Mouse (Mus musculus) gastrocnemius, adult 8-10 months (tissue): ENCODE results near the gene St6galnac1. TPM values are rescaled to one million over a fixed set of nuclear protein-coding genes. Genes with fewer than 3 reads are reported as not detected.

Experiments
- DNase-seq, 2 experiments: peaks; one replicate each; pipeline ENCODE4 v3.0.0; 2022; ENCODE audit warnings: low spot score in 2 of 2
- total RNA-seq, 4 experiments: library from RNA; stranded (reverse); gene quantifications; 2 replicates each; pipeline ENCODE4 v1.2.4; 2022

St6galnac1 gene
- total RNA-seq, 4 experiments from 2014 or later, result not detected

DNA sequence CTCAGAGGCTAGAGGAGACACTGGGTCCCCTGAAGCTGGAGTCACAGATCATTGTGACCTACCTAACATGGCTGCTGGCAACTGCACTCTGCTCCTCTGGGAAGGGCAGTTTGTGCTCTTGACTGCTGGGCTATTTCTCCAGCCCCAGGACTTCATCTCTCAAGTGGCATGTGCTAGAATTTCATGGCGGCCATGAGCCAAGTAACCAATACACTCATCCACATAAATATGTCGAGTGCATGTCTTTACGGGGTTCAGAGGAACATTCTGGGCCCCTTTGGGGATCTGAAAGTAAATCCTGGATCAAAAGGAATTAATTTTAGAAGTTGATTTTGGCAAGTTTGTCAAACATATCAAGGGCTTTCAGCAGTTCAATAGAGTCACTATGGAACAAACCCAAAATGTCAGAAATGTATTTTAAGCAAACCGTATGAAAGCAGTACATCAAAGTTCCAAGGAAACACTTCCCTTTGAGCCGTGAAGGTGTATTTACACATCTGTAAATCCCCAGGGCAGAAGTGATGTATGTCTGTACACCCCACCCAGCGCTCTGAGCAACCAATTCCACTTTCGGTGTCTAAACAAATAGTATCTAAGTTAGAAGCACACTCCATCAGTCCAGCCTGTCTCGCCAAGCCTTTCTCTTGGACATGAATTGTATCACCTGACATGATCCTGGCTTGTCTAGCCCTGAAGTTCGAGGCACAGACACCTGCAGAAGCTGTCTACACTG lies 45.9 kb downstream of the St6galnac1 start:
- no peak for DNase-seq

DNA sequence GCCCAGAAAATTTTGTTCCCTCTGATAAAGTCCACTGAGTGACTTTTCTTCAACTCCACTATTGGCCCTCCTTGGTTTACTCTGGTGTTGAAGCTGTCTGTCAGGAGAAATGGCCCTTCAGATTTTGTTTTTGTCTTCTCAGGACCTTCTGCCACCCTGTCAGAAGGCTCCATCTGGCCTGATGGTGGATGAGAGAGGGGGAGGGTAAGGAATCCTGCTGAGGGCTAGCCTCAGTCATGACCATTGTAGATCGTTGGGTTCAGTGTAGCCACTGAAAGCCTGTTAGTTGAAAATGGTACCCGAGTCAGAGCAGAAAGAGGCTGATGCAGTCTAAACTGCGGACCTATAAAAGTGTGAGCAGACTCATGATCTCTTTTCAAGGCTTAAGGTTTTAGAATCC lies 49.2 kb downstream of the St6galnac1 start:
- no peak for DNase-seq

DNA sequence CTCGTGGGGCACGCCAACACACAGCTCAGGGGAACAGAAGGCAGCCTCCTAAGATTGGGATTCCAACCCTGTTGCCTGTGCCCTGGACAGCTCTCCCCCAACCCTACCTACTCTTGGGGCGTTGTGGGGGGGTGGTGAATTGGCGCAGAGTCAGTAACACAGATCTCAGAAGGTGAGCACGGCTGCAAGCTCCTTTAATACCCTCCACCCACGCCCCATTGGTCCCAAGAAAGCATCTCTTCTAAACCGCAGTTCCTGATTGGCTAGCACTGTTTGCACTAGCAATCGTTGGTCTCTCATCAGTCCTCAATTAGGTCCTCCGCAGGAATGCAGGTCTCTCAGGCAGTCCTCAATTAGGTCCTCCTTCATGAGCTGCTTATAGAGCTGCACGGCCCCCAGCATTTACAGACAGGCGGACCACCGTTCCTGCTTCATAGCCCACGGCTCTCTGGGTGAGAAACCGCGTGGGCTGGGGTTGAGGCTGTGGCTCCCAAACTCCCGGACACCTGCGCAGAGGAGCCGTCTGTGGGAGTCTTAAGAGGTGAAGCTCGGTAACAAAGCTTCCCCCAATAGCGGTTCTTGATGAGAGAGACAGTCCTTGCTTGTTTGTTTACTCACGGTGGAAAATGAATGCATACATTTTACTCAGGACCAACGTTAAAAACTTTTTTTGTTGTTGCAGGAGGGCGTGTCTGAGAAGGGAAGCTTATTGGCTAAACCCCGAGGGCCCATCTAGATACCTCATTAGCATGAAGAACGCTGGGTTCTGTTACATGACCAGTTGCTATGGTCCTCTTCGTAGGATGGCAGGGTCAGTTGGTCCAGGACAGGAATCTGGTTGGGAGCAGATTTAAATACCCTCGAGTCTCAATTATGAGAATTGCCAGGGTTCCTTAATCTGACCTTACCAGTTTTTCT lies 50.0 kb downstream of the St6galnac1 start:
- no peak for DNase-seq

DNA sequence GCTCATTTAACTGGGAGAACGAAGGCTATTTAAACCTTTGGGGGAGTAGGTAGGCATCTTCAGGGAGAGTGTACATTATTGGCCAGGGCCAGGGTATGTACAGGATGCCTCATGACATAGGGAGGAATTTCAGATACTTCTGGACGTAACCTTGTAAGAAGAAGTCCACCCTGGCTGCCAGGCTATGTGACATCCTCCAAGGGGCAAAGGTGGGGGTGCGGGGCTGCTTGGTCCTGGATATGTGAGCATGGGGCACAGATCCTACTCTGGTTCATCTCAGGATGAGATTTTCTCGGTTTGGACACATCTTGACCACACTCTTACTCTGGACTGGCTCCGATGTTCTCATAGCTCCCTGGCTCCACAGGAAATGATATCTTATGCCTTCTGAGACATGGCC lies 52.2 kb downstream of the St6galnac1 start:
- DNase-seq, result no peak

DNA sequence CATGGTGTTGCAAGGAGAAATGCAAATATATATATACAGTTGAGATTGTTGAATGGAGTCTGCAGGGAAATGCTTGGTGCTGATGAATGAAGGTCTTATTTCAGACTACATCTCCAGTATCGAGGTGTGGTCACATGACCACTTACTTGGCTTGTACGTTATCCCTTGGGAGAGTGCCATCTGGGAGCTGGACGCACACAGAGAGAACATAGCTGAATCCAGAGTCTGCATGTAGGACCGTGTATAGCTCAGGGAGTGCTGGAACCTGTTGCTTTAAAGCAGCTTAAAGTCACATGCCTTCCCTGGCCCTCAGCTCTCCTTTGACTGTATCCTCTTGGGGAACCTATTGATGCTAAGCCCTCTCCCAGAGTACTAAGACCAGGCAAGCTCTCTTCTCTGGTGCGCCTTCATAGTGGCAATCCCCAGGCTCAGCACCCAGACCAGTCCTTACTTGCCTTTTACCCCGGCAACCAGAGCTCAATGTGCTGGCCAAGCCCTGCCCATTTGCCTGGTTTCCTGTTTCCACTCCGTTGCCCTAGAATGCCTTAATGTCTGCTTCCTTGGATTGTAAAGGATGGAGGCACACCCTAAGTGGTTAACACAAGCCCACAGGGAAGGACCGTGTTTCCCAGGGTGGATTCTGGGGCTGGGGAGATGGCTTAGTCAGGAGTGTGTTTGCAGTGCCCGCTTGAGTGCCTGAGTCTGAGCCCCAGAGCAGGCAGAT lies 53.6 kb downstream of the St6galnac1 start:
- DNase-seq, result no peak

DNA sequence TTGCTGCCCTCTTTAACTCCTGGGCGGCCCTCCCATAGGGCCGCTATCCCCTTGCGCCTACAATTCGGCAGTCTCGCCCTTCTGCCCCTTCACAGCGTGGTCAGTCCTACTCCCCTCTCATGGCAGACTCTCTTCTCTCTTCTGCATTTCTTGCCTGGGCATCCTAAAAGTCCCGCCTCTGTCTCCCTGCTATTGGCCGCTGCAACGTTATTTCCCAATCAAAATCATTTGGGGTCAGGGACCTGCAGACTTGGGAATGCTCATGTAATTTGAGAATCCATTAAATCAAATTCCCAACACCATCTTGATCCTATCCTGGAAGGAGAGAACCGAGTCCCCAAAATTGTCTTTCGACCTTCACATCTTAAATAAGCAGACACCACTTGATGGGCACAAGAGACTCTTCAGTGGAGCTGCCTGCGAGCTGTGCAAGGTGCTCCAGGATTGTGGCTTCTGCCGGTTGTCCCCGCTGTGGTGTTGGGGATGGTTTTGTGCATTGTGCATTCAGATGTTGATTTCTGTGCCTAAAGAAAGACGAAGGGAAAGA lies 54.9 kb downstream of the St6galnac1 start:
- DNase-seq, result no peak

Other genes with a start within 250 kb of the St6galnac1 start
- under 1 TPM; 0.15 to 0.75 (median 0.51) TPM for gene Sphk1, start 244.6 kb downstream of the St6galnac1 start, total RNA-seq
- 10 to 100 TPM; 22.4 to 27.6 (median 22.5) TPM for gene Ube2o, start 194.1 kb downstream of the St6galnac1 start, total RNA-seq
- gene Aanat, start 189.1 kb downstream of the St6galnac1 start, total RNA-seq, result not detected
- gene Rhbdf2, start 148.5 kb downstream of the St6galnac1 start, total RNA-seq, result 10 to 100 TPM; 10.6 to 19.9 (median 11.2) TPM
- gene Prcd, start 122.0 kb downstream of the St6galnac1 start, total RNA-seq, result under 1 TPM in 2 of 4 experiments, not detected in 2; 0.29 to 0.51 TPM
- gene Cygb, start 121.2 kb downstream of the St6galnac1 start, total RNA-seq, result 10 to 100 TPM in 2 of 4 experiments, 1 to 10 TPM in 2; 6.4 to 14.4 (median 10.1) TPM
- 1 to 10 TPM; 5.4 to 9.4 (median 8.1) TPM for gene Mxra7, start 52.5 kb upstream of the St6galnac1 start, total RNA-seq
- 10 to 100 TPM; 44.9 to 48.8 (median 45.4) TPM for gene Mettl23, start 67.8 kb upstream of the St6galnac1 start, total RNA-seq
- 10 to 100 TPM; 17.7 to 27.2 (median 21.4) TPM for gene Jmjd6, start 67.9 kb upstream of the St6galnac1 start, total RNA-seq
- 10 to 100 TPM; 21.7 to 23.9 (median 22.7) TPM for gene Mfsd11, start 76.9 kb upstream of the St6galnac1 start, total RNA-seq
- 10 to 100 TPM; 63.8 to 81.3 (median 70.7) TPM for gene Srsf2, start 77.6 kb upstream of the St6galnac1 start, total RNA-seq
- gene Mgat5b, start 143.4 kb upstream of the St6galnac1 start, total RNA-seq, result not detected